Mouse (Mus musculus): Measurements from ENCODE around the gene Gdf9.
"Not testable (repeated sequence)": the region's sequence is repeated elsewhere in the genome, so short reads cannot be mapped to it uniquely, and the experiment has no call there.

DNA sequence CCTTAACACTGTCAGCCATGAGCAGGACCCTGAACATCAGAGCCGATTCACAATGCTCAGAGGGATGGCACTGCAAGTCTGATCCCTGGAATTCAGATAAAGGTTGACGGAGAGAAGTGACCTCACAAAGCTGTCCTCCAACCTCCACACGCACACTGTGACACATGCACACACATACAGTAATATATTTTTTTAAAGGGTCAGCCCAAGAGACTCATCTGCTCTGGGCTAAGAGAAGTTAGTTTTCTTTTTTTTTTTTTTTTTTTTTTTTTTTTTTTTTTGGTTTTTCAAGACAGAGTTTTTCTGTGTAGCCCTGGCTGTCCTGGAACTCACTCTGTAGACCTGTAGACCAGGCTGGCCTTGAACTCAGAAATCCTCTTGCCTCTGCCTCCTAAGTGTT is 3.9 kb upstream of the Gdf9 start:
- not testable (repeated sequence) for TF ChIP-seq E2F4 (IDR thresholded peaks at IDR 0.05; ENCODE audit: insufficient read depth); POLR2A (IDR thresholded peaks at IDR 0.05; ENCODE audit: insufficient read length, low read depth); USF1 (IDR thresholded peaks at IDR 0.05; ENCODE audit: low read depth); TCF12 (IDR thresholded peaks at IDR 0.05; ENCODE audit: insufficient read depth, poor library complexity, severe bottlenecking); CEBPB (IDR thresholded peaks at IDR 0.05; ENCODE audit: insufficient read depth, poor library complexity, severe bottlenecking); SRF (IDR thresholded peaks at IDR 0.05; ENCODE audit: control insufficient read depth, insufficient read length, low read depth); MYOG (IDR thresholded peaks at IDR 0.05; ENCODE audit: control insufficient read depth in 1 of 3, insufficient read depth in 1 of 3, insufficient read length in 2 of 3, low read depth in 2 of 3)
- peak; percentile 1 for TF ChIP-seq POLR2AphosphoS2 (IDR thresholded peaks at IDR 0.05; ENCODE audit: insufficient read length, low read depth)
